Mouse (Mus musculus): ENCODE data around the gene Taf10. TPM values are rescaled to one million over a fixed set of nuclear protein-coding genes. Genes with fewer than 3 reads are reported as not detected.

The Taf10 gene
- polyA plus RNA-seq (2012; rRNA removed; ENCODE audit: low replicate concordance): 472 and 915 TPM in 2 replicates

DNA sequence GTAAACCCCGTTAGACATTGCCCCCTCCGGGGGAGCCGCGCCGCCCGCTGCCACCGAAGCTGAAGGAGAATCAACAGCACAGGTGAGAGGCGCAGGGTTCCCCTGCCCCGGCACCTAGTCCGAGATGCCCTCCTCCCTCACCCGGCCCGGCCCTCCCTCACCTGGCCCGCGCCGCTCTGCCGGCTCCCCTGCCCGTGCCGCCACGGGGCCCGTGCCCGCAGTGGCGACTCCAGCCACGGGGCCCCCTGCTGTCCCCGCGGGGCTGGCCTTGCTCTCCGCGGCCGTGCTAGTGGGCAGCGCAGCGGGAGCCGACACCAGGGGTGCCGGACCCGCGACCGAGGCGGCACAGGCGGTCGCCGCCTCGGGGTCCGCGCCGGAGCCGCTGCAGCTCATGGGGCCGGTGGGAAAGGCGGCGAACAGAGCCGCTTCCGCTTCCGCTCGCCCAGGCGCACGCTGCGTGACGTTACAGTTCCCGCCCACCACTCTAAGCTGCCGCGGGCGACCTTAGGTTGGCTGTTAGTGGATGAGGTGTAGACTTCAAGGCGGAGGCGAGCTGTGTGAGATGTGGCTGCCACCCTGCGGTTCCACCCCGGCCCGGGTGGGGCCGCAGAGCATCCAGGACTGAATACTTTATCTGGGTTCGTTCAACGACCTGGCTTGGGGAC is at the start of gene Taf10:
Taf10 (minus strand) TSS at position 436 of the 665 bp plus-strand sequence.

DNA sequence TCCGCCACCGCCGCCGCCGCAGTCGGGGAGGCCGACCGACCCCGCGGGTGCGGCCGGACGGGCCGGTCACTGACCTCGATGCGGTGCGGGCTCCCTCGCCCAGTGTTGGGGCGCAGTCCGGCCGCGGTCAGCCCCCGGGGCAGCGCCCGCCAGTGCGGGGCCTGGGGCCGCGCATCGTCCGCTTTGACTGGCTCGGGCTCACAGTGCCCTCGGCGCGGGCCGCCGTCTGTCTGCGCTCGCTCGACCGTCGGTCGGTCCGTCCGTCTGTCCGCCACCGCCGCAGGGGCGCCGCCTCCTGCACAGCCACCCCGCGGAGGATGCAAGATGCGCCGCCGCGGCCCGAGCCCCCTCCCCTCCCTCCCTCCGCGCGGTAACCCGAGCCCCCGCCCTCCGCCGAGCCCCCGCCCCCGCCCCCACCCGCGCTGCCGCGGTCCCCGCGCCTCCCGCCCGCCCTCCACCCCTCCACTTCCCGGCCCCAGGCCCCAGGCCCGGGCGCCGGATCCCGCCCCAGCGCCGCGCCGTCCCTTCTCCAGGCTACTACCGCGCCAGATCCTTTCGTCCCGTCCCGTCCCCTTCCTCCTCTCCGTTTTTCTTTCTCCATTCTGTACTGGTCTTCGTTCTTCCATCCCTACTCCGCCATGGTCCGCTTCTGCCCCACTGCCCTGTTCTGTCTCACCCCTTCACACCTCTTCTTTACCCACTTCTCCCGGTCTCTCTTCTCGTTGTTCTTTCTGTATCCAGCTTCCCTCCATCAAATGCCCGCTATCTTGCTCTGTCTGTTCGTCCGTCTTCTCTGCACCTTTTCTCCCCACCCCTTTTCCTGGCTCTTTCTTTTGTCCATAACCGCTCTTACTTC is 43.4 kb upstream of the Taf10 start, which contains the start of gene Dchs1:
Dchs1 (minus strand) TSS at position 370 of the 856 bp plus-strand sequence.

DNA sequence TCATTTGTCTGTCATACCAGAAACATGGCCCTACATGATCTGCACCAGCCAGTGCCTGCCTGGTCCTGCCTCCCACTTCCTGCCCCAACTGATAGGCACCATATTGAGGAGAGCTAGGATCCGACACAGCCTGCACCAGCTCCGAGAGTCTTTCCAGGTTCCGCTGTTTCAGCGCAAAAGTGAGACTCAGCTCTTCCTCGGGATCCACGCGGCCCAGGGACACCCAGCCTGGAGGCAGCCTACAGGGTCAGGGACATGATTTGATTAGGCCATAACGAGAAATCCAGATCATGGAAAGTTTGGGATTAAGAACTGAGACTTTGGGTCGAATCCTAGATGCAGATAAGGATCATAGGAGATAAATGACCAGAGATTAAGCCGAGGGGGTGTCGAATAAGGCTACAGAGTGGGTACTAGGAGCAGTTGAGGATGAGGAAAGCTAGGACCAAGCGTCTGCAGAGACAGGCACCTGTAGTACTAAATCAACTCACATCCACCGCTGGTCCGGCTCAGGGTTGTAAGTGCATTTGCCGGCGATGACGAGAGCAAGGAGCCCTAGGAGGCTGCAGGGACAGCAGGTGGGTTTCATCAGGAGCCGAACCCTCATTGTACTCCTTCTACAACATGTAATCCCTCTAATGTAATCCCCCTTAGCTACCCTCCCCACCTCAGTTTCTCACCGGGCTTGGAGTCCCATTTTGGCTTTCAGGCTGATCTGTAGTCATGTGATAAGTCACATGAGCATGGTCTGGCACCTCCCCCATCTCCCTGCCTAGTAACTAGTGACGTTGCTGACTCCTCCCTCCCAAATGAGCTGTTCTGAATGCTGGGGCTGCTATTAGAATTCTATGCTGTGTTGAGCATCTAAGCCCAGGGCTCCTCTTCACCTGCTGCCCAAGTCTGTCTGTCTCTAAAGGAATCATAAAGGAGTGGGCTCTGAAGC is 7.6 kb upstream of the Taf10 start, which contains the start of gene Tpp1:
Tpp1 (minus strand) TSS at position 745 of the 943 bp plus-strand sequence.

DNA sequence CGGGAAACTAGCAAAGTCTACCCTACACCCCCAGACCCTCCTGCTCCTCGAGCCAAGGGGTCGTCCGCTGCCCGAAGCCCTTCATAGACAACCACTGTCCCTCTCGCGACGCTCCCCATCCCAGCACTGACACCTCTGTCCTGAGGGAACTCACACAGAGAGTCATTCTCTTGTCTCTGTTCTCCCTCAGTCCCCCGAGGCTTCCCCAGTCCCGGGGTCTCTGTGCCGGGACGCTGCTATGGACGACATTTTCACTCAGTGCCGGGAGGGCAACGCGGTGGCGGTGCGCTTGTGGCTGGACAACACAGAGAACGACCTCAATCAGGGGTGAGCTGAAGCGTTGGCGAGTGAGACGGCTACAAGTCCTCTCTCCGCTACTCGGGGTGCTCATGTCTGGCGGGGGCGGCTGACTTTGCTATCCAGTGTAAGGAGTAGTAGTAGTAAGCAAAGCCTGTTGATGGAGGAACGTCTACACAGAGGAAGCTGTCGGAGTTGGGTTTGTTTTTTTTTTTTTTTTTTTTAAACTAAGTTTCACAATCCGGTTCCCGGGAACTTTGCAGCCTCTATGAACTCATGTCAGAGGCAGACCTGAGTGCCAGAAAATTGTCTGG is 7.1 kb downstream of the Taf10 start, which contains the start of gene Rrp8:
Rrp8 (minus strand) TSS at position 475 of the 611 bp plus-strand sequence.

DNA sequence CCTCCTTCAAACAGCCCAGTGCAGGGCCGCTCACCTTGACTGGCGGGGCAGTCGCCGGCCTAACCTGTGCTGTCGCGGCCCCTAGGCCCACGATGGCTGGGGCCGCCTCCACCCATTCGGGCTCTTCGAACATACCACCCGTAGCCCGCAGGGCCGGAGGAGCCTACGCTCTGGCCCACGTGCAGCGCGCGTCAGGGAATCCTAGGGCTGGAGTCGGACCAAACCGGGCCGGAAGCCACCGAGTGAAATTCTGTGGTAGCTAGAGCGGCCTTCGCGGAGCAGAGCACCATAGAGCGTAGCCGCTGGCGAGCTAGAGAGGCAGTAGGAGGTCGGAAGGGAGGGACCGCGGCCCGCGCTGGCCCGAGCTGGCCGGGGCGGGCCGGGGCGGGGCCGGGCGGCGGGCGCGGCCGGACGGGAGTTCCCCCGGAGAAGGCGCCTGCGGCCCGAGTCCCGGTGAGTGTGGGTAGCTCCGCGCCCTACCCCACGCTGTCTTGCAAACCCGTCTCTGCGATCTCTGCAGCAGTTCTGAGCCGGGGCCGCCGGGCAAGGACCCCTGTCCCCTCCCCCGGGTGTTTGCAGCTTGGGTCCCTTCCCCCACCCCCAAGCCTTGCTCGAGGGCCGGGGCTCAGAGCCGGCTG is 7.8 kb downstream of the Taf10 start, which contains the start of gene Ilk:
Ilk (plus strand) TSS at position 329 of the 638 bp plus-strand sequence.

Other genes starting within 250 kb of the Taf10 start
- 11.4 and 16.6 TPM in 2 replicates for gene Smpd1, start 190.0 kb downstream of the Taf10 start, polyA plus RNA-seq (2012; rRNA removed; ENCODE audit: low replicate concordance)
- gene Apbb1, start 162.7 kb downstream of the Taf10 start, polyA plus RNA-seq (2012; rRNA removed; ENCODE audit: low replicate concordance): 17.9 and 21.9 TPM in 2 replicates
- gene Hpx, start 144.2 kb downstream of the Taf10 start, polyA plus RNA-seq (2012; rRNA removed; ENCODE audit: low replicate concordance): 0.15 and 0.50 TPM in 2 replicates
- 13.5 and 19.7 TPM in 2 replicates for gene Trim3, start 110.8 kb downstream of the Taf10 start, polyA plus RNA-seq (2012; rRNA removed; ENCODE audit: low replicate concordance)
- gene Timm10b, start 104.3 kb downstream of the Taf10 start, polyA plus RNA-seq (2012; rRNA removed; ENCODE audit: low replicate concordance): 87.5 and 178 TPM in 2 replicates
- 39.4 and 72.4 TPM in 2 replicates for gene Arfip2, start 103.9 kb downstream of the Taf10 start, polyA plus RNA-seq (2012; rRNA removed; ENCODE audit: low replicate concordance)
- gene Gm45799, start 103.8 kb downstream of the Taf10 start, polyA plus RNA-seq (2012; rRNA removed; ENCODE audit: low replicate concordance): 359 and 495 TPM in 2 replicates
- 0.39 and 0.41 TPM in 2 replicates for gene Dnhd1, start 93.5 kb downstream of the Taf10 start, polyA plus RNA-seq (2012; rRNA removed; ENCODE audit: low replicate concordance)
- 40.4 and 43.6 TPM in 2 replicates for gene Ilk, start 7.8 kb downstream of the Taf10 start, polyA plus RNA-seq (2012; rRNA removed; ENCODE audit: low replicate concordance)
- gene Rrp8, start 7.0 kb downstream of the Taf10 start, polyA plus RNA-seq (2012; rRNA removed; ENCODE audit: low replicate concordance): 2.2 and 3.2 TPM in 2 replicates
- 41.0 and 106 TPM in 2 replicates for gene Tpp1, start 7.9 kb upstream of the Taf10 start, polyA plus RNA-seq (2012; rRNA removed; ENCODE audit: low replicate concordance)
- gene Dchs1, start 43.3 kb upstream of the Taf10 start, polyA plus RNA-seq (2012; rRNA removed; ENCODE audit: low replicate concordance): 2.5 and 3.3 TPM in 2 replicates
- gene Mrpl17, start 66.7 kb upstream of the Taf10 start, polyA plus RNA-seq (2012; rRNA removed; ENCODE audit: low replicate concordance): 80.0 and 139 TPM in 2 replicates
- gene Gm4070, start 209.6 kb upstream of the Taf10 start, polyA plus RNA-seq (2012; rRNA removed; ENCODE audit: low replicate concordance): 0.06 and 0.18 TPM in 2 replicates

All from duodenum, adult 2 months (tissue).